Mouse (Mus musculus): ENCODE results near the gene Fam178b. TPM values are rescaled to one million over a fixed set of nuclear protein-coding genes. Genes with fewer than 3 reads are reported as not detected.

The Fam178b gene
- polyA plus RNA-seq, 1 experiment, result not detected

DNA sequence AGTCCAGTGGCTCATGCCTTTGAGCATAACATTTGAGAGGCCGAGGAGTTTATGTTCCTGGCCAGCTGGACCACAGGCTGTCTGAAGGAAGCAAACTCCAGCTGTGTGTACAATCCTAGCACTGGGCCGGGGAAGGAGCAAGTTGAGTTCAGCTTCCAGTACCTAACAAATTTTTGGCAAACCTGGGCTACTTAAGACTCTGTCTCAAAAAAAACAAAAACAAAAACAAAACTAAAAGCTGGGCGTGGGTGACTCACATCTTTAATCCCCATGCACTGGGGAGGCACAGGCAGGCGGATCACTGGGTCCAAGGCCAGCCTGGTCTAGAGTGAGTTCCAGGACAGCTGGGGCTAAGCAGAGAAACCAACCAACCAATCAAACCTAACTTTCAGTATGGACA lies 114.2 kb downstream of the Fam178b start:
- TF ChIP-seq GATA1 (IDR thresholded peaks at IDR 0.05; ENCODE audit: low read length), result no peak

- no peak for TF ChIP-seq GATA1 (IDR thresholded peaks at IDR 0.05; ENCODE audit: low read length)
Measured at GRCm38 (mm10) chr1:36567818-36568603, 115.0 kb downstream of the Fam178b start.

- no peak for TF ChIP-seq GATA1 (IDR thresholded peaks at IDR 0.05; ENCODE audit: low read length)
Measured at GRCm38 (mm10) chr1:36566425-36566824, 116.6 kb downstream of the Fam178b start.

DNA sequence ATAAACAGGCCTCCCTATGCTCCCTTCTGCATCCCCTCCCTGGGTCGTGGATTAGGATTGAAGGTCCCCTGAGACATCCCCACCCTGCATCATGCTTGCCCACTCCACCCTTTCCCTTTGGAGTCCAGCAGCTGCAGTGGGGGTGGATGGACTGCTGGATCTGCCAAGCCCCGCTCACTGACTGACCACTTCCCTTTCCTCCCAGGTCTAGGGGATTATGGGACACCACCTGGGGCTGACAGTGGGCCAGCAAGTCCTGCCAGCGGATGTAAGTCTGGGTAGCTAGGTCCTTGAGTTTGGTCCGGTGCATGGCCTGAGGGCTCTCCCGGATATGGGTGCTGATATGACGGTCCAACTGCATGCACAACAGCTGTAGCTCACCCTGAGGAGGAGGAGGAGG lies 118.9 kb downstream of the Fam178b start:
- TF ChIP-seq GATA1 (IDR thresholded peaks at IDR 0.05; ENCODE audit: low read length), result no peak

DNA sequence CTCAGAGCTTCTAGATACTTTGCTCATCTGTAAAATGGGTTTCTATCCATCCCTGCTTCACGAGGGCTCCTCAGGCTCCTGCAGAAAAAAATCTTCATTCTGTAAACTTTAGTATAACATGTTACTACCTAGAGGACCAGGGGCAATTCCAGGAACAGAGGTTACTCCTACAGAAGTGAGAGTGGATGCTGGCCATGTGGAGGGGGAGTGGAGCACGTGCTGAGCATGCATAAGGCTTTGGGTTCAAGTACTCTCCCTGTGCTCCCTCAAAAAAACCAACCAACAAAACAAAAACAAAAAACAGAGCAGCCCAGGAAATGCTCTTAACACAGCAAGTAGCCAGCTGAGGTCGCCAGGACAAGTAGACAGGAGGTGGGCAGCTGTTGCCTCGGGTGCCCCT lies 119.4 kb downstream of the Fam178b start:
- no peak for TF ChIP-seq GATA1 (IDR thresholded peaks at IDR 0.05; ENCODE audit: low read length)

DNA sequence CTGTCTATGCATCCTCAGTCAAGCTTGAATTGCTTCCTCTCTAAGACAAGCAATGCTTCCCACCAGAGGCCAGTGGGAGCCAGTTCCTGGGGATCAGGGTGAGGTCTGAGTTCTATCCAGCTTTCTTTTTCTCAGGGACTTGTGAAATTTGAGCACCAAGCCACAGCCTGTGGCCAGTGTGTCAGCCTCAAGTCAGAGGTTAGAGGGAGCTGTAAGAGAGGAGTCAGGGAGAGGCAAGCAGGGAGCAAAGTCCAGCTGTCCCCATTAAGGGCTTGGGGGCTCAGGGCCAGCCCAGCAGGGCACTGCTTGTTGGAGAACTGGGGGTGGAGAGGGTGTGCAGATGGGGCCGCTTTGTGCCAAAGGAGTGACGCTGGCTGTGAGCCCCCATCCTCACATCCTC lies 119.8 kb downstream of the Fam178b start:
- TF ChIP-seq GATA1 (IDR thresholded peaks at IDR 0.05; ENCODE audit: low read length), result no peak

DNA sequence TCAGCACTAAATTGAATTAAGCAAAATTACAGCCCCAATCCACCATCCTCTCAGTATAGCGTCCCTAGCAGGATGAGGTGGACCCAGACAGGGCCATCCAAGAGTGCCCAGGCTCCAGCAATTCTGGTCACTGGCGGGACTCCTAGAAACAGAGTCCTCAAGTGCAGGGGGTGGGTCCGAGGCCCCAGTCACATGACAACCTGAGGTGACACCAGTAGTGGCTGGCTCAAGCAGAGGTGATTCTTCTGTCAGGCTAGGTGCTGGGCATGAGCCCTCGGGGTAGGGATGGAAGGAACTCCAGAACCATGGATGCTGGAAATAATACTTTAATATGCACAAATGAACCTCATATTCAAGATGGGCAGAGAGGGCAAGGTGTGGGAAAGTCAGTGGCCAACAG lies 120.6 kb downstream of the Fam178b start:
- TF ChIP-seq GATA1 (IDR thresholded peaks at IDR 0.05; ENCODE audit: low read length), result no peak

- TF ChIP-seq GATA1 (IDR thresholded peaks at IDR 0.05; ENCODE audit: low read length), result no peak
Measured at GRCm38 (mm10) chr1:36560903-36561302, 122.1 kb downstream of the Fam178b start.

DNA sequence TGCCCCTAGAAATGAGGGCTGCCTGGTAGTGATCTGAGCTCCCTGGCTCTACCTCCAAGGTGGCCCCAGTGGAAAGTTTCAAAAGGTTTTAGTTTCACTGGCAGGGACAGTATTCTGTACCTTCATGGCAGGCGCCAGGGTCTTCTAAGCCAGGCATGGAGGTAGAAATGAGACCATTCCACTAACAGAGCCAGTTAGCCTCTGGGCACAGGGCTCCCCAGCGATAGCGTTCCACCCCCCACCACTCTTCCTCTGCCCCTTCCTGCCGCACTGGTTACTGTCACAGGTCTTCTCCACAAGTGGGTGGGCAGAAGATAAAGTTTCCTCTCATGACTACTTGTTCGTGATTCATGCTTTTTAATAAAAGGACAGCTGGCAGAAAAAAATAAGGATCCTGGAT lies 123.1 kb downstream of the Fam178b start:
- TF ChIP-seq GATA1 (IDR thresholded peaks at IDR 0.05; ENCODE audit: low read length), result no peak

DNA sequence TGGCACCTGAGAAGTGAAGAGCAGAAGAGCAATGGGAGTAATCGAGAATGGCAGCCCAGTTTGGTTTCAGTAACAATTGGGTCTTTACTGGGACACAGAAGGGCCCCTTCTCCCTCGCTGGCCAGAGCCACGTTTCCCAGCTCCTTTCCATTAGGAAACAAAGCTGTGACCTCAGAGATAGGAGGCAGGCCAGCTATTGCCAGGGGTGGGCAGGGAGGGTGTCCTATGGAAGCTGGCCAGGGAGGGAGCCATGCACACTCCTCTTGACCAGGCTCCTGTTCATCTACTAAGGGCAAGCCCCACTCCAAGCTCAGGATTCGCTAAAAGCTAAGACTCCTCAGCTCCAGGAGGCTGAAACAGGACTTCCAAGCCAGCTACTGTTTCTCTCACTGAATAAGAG lies 123.7 kb downstream of the Fam178b start:
- TF ChIP-seq GATA1 (IDR thresholded peaks at IDR 0.05; ENCODE audit: low read length), result no peak

- TF ChIP-seq GATA1 (IDR thresholded peaks at IDR 0.05; ENCODE audit: low read length), result no peak
Measured at GRCm38 (mm10) chr1:36558031-36558993, 124.7 kb downstream of the Fam178b start, which contains the start of gene Sema4c. TSS of gene Sema4c (minus strand) at chr1:36558349.

DNA sequence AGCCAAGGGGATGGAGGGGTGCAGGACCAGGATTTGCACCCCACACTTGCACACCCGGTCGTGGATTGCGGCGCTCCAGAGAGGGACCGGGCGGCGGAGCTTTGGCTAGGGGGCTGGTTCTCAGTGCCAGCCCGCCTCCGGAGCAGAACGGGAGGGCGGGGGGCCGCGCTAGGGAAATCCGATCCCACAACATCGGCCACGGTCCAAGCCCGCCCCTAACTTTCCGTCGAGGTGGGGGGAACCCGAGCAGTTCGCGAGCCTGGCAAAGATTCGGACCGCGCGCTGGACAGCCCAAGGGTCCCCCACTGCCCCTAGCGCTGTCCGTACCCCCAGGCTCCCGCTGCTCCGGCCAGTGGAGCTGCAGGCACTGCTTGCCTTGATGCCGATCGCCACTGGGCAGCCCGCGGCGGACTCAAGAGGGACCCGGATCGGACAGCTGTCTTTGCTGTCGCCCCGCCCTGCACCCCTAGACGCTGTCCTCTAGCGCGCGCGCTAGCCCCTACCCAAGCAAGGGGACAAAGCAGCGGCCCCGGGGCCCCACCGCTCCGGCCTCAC lies 125.4 kb downstream of the Fam178b start:
- TF ChIP-seq GATA1 (IDR thresholded peaks at IDR 0.05; ENCODE audit: low read length), result no peak

GRCm38 (mm10) chr1:36556553-36557456 lies 126.2 kb downstream of the Fam178b start:
- TF ChIP-seq GATA1 (IDR thresholded peaks at IDR 0.05; ENCODE audit: low read length), result no peak

GRCm38 (mm10) chr1:36555798-36556395 lies 127.1 kb downstream of the Fam178b start:
- TF ChIP-seq GATA1 (IDR thresholded peaks at IDR 0.05; ENCODE audit: low read length), result no peak

Data from G1E-ER4 (cell line).